13 mouse cellular contexts compared by ENCODE assay signal in genomic region chr6:51566771-51567680, GRCm38 (mm10). TPM values are rescaled to one million over a fixed set of nuclear protein-coding genes. Genes with fewer than 3 reads are reported as not detected.
DNase-seq lines count a peak whose midpoint lies in the region; ATAC-seq lines count a peak whose summit lies in the region.
"Had no signal": no experiment of that assay in that cellular context is flagged by ENCODE, and none has a peak within 500 bp of the region (broad histone marks: within the 10 kb centered on the region; RNA-seq: fewer than 3 reads in every experiment).

No protein-coding gene starts in this region.

- no peaks in the 10 kb centered on the region for H3K27me3 ChIP-seq in kidney, embryonic 14.5 days (ENCODE audit: control insufficient read depth, insufficient read depth, low read length)
- H3K27me3 ChIP-seq in hindbrain, embryonic 15.5 days = no peaks in the 10 kb centered on the region

- H3K4me2 ChIP-seq in kidney, embryonic 14.5 days (replicated peaks; ENCODE audit: low read depth, low read length) = no peak overlapping the region; the same call in 1 of the 2 replicates
- no peak overlapping the region for H3K4me2 ChIP-seq in hindbrain, embryonic 15.5 days

- peak; percentile 54 for DNase-seq in cerebellum, adult 9-10 months
- no peak for DNase-seq in cerebellum, adult 8-10 months
- no peak for DNase-seq in kidney, adult 9 months
- DNase-seq in 3T3-L1 (ENCODE audit: low read depth, low spot score) = peak; percentile 31
- DNase-seq in thymus, postnatal 14 days = no peak
- no peak for DNase-seq in layer of hippocampus, postnatal 10 days (ENCODE audit: low spot score in 2 of 2)
- DNase-seq: adrenal gland, adult 2 months; layer of hippocampus, adult 9-11 months; lung, postnatal 36 days; spleen, adult 18-20 months; thymus, adult 2 months had no signal

- WGBS in kidney, embryonic 14.5 days = 13% methylated on average over 14 of the region's 14 CpGs
- 24% methylated on average over 14 of the region's 14 CpGs for WGBS in hindbrain, embryonic 15.5 days

- H3K27ac ChIP-seq in kidney, embryonic 14.5 days (ENCODE audit: low read depth, low read length) = no peak overlapping the region
- H3K27ac ChIP-seq in hindbrain, embryonic 15.5 days (replicated peaks) = peak overlapping the region; percentile 72; the same call in 1 of the 2 replicates

- peaks cover 9% of the 10 kb centered on the region; the same call in 1 of the 2 replicates for H3K4me1 ChIP-seq in kidney, embryonic 14.5 days (ENCODE audit: control insufficient read depth, insufficient read depth, low read length)
- H3K4me1 ChIP-seq in hindbrain, embryonic 15.5 days (replicated peaks) = peaks cover 12% of the 10 kb centered on the region

- peak; percentile 55 for ATAC-seq in kidney, embryonic 14.5 days (ENCODE audit: low FRiP score, low TSS enrichment)
- ATAC-seq in hindbrain, embryonic 15.5 days (ENCODE audit: low FRiP score, low read depth) = 0 out of 2 replicates have a peak, but pooled peaks have one; percentile 19

- no peak overlapping the region for H3K9ac ChIP-seq in kidney, embryonic 14.5 days (ENCODE audit: low read depth, low read length)
- no peak overlapping the region for H3K9ac ChIP-seq in hindbrain, embryonic 15.5 days

- no peak overlapping the region for H3K4me3 ChIP-seq in kidney, embryonic 14.5 days (ENCODE audit: low read length)
- no peak overlapping the region for H3K4me3 ChIP-seq in hindbrain, embryonic 15.5 days

- H3K9me3 ChIP-seq in kidney, embryonic 14.5 days (ENCODE audit: control insufficient read depth, low read length) = no peaks in the 10 kb centered on the region
- H3K9me3 ChIP-seq in hindbrain, embryonic 15.5 days = no peaks in the 10 kb centered on the region

- no peaks in the 10 kb centered on the region for H3K36me3 ChIP-seq in kidney, embryonic 14.5 days (ENCODE audit: control insufficient read depth, insufficient read depth, low read length)
- no peaks in the 10 kb centered on the region for H3K36me3 ChIP-seq in hindbrain, embryonic 15.5 days

RNA-seq across cellular contexts. Expression of gene Snx10, which starts 43.3 kb away (rescaled TPM):
- 13.0 and 19.2 TPM in 2 replicates for polyA plus RNA-seq in kidney, embryonic 14.5 days (2014; fragmentation: Nextera tagmentation; extraction: Ambion mirVana)
- 61.6 and 62.0 TPM in 2 replicates for polyA plus RNA-seq in hindbrain, embryonic 15.5 days (2015; fragmentation: Nextera tagmentation; extraction: Ambion mirVana)
- 100 to 1,000 TPM; 123 to 133 TPM for total RNA-seq in layer of hippocampus, postnatal 10 days (2021)

Comparison
In these comparisons a context has a peak if more than half of its experiments do, and no peak if none do; other contexts are left out.
1. DNase-seq: peak in cerebellum, adult 9-10 months (single experiment) and 3T3-L1 (single experiment); none in cerebellum, adult 8-10 months (single experiment), kidney, adult 9 months (single experiment), thymus, postnatal 14 days (single experiment) and layer of hippocampus, postnatal 10 days (0 of 2).